Mouse (Mus musculus) liver, postnatal 0 days (tissue): Measurements from ENCODE around the gene Klk15. TPM values are rescaled to one million over a fixed set of nuclear protein-coding genes. Genes with fewer than 3 reads are reported as not detected.

ENCODE experiments used
- ATAC-seq: fragments of 200-750 bp; cut with Nextera tagmentation; 2 replicates; pipeline ENCODE4 v1.8.0; 2017; ENCODE audit warnings: mild to moderate bottlenecking, moderate library complexity
- DNase-seq: peaks from one replicate; pipeline ENCODE4 v3.0.0-alpha.2; 2016
- H3K27ac ChIP-seq: fragments of 300-500 bp; sonication (generic); 2 replicates; pipeline ENCODE4 v1.5.1; 2014; ENCODE audit warnings: antibody characterized with exemption, moderate library complexity, mild to moderate bottlenecking, low read depth
- H3K27me3 ChIP-seq: fragments of 300-500 bp; sonication (generic); 2 replicates; pipeline ENCODE4 v1.6.1; 2014; ENCODE audit warnings: low read length, control low read depth, mixed read lengths; ENCODE audit not compliant: insufficient read depth
- H3K36me3 ChIP-seq: fragments of 300-500 bp; sonication (generic); replicated peaks from 2 replicates; pipeline ENCODE4 v1.6.1; 2014; ENCODE audit warnings: mild to moderate bottlenecking, control low read depth, low read length, moderate library complexity, mixed read lengths; ENCODE audit not compliant: insufficient read depth
- H3K4me1 ChIP-seq: fragments of 300-500 bp; sonication (generic); 2 replicates; pipeline ENCODE4 v1.6.1; 2014; ENCODE audit warnings: antibody characterized with exemption, mild to moderate bottlenecking, control low read depth; ENCODE audit not compliant: insufficient read depth
- H3K4me2 ChIP-seq: fragments of 300-500 bp; sonication (generic); 2 replicates; pipeline ENCODE4 v1.6.1; 2014; ENCODE audit warnings: low read depth, mild to moderate bottlenecking, low read length, moderate library complexity, mixed read lengths
- H3K4me3 ChIP-seq: fragments of 300-500 bp; sonication (generic); 2 replicates; pipeline ENCODE4 v1.5.1; 2014; ENCODE audit warnings: low read depth, low read length
- H3K9ac ChIP-seq: fragments of 300-500 bp; sonication (generic); replicated peaks from 2 replicates; pipeline ENCODE4 v1.6.1; 2014; ENCODE audit warnings: mild to moderate bottlenecking, moderate library complexity
- H3K9me3 ChIP-seq: fragments of 300-500 bp; sonication (generic); 2 replicates; pipeline ENCODE4 v1.6.1; 2016; ENCODE audit warnings: mild to moderate bottlenecking, control low read depth, low read length, mixed read lengths
- CTCF ChIP-seq: sonication (generic); IDR thresholded peaks from 2 replicates; pipeline ENCODE4 v1.5.1; 2016; ENCODE audit warnings: antibody characterized with exemption, low read depth
- EP300 ChIP-seq: IDR thresholded peaks from 2 replicates; pipeline ENCODE4 v1.6.1; 2016; ENCODE audit warnings: antibody characterized with exemption, low read depth, mild to moderate bottlenecking
- WGBS: fragments of 180-500 bp; shearing (Covaris S2); extraction: QIAGEN DNeasy Blood & Tissue Kit; methylation state at CpG from one replicate; pipeline ENCODE4 v1.1.7; 2014; ENCODE audit not compliant: insufficient replicate concordance; 5-methylcytosine and 5-hydroxymethylcytosine counted together
- polyA plus RNA-seq: library from polyadenylated mRNA; unstranded; fragments of >200 nt; fragmentation: Nextera tagmentation; extraction: Ambion mirVana; gene quantifications from 2 replicates; pipeline ENCODE4 v1.2.1, GENCODE M21; 2015

The Klk15 gene
- not detected in 2 replicates for polyA plus RNA-seq

DNA sequence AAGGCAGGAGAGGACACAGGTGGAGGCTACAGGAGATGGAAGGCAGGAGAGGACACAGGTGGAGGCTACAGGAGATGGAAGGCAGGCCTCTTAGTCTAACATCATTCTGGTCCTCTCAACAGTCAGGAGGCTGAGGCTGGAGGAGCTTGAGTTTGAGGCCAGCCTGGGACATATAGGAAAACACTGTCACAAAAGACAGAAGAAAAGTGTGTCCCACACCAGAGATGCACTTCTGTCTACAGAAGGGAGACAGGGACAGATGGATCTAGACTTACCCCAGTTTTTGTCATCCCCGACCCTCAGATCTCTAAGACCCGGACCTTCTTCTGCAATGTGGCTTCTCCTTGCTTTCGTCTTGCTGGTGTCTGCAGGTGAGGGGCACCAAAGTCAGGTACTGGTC lies at the start of gene Klk15:
Gene Klk15, plus strand, starts transcription at position 301 of the 400 bp plus-strand sequence.
- no peak within 1 kb of the TSS for H3K4me3 ChIP-seq
- DNase-seq (no peak), ATAC-seq (no peak)
- no peaks in the 10 kb centered on the region for H3K36me3 ChIP-seq
- H3K27ac ChIP-seq: no peak within 1 kb of the TSS
- H3K9ac ChIP-seq: no peak within 1 kb of the TSS
- H3K4me2 ChIP-seq: no peak within 1 kb of the TSS
- 78% methylated on average over 3 of the region's 3 CpGs for WGBS
- H3K9me3 ChIP-seq: no peaks in the 10 kb centered on the region
- TF ChIP-seq CTCF (no peak), EP300 (no peak)
- no peaks in the 10 kb centered on the region for H3K27me3 ChIP-seq
- H3K4me1 ChIP-seq: no peaks in the 10 kb centered on the region

DNA sequence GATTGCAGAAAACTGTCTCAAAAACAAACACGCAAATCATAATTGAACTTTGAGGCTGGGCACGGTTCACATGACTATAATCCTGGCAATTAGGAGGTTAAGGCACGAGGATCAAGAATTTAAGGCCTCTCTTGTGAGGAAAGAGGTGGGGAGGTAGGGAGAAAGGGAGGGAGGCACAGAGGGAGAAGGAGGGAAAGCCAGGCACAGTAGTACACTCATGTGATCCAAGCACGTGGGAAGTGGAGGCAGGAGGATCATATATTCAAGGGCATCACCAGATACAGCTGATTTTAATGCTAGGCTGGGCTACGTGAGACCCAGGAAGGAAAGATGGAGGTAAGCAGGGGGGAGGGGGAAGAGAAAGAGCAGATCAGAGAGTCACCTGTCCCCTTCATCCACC lies 42.2 kb upstream of the Klk15 start:
- Histone ChIP-seq H3K4me2 (no peak overlapping the region), H3K36me3 (no peaks in the 10 kb centered on the region), H3K27ac (no peak overlapping the region), H3K9ac (no peak overlapping the region), H3K9me3 (no peaks in the 10 kb centered on the region), H3K27me3 (no peaks in the 10 kb centered on the region), H3K4me3 (no peak overlapping the region), H3K4me1 (no peaks in the 10 kb centered on the region)
- TF ChIP-seq CTCF (no peak), EP300 (no peak)
- DNase-seq: no peak
- ATAC-seq: no peak
- 59% methylated on average over 5 of the region's 5 CpGs for WGBS

DNA sequence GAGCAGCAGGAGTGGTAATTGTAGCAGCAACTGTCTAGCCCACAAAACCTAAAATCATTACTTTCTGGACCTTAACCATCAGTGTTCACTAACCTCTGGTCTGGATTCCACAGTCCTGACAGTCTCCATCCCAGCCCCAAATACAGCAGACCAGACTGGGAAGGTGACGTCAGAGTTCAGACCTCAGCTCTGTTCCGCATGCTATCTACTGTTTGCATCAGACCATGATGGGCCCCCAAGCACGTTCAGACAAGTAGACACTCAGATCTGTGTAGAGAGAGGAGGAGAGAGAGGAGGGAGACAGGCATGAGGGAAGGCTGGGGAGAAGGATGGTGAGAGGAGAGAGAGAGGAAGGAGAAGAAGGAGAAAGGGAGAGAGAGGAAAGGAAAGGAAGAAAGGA lies 41.8 kb upstream of the Klk15 start:
- TF ChIP-seq EP300: no peak
- TF ChIP-seq CTCF: no peak
- no peak for ATAC-seq

DNA sequence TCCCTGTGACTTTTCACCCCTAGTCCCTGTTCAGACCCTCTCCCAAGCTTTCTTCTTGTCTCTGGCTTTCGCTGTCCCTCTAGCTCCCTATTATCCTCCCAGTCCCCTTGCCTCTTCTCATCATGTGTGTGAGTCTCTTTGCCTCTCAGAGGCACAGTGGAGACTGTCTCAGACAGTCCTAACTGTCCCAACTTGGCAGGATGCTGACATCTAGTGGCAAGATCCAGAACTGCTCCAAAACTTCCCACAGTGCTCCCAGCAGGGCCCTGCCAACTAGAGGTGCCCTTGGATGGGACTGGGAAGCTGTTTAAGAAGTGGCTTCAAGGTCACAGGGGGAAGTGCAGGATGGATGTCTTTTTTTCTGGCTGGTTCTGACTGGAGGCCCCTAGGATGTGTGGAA lies 38.7 kb upstream of the Klk15 start:
- no peaks in the 10 kb centered on the region for H3K9me3 ChIP-seq
- DNase-seq: peak; percentile 77
- no peak overlapping the region for H3K4me2 ChIP-seq
- H3K27ac ChIP-seq: no peak overlapping the region
- TF ChIP-seq EP300 (no peak), CTCF (peak; percentile 85)
- peak; percentile 49 for ATAC-seq
- no peak overlapping the region for H3K4me3 ChIP-seq
- H3K36me3 ChIP-seq: no peaks in the 10 kb centered on the region
- no peaks in the 10 kb centered on the region for H3K4me1 ChIP-seq
- no peaks in the 10 kb centered on the region for H3K27me3 ChIP-seq
- no peak overlapping the region for H3K9ac ChIP-seq
- WGBS: 13% methylated on average over 1 of the region's 1 CpGs

More for the DNA sequence above, 41.8 kb upstream of the Klk15 start:
- no peaks in the 10 kb centered on the region for H3K9me3 ChIP-seq
- WGBS: 39% methylated on average over 3 of the region's 3 CpGs
- H3K27me3 ChIP-seq: no peaks in the 10 kb centered on the region
- no peak overlapping the region for H3K9ac ChIP-seq
- H3K27ac ChIP-seq: no peak overlapping the region
- no peaks in the 10 kb centered on the region for H3K36me3 ChIP-seq
- H3K4me3 ChIP-seq: no peak overlapping the region
- no peaks in the 10 kb centered on the region for H3K4me1 ChIP-seq
- no peak overlapping the region for H3K4me2 ChIP-seq
- no peak for DNase-seq

DNA sequence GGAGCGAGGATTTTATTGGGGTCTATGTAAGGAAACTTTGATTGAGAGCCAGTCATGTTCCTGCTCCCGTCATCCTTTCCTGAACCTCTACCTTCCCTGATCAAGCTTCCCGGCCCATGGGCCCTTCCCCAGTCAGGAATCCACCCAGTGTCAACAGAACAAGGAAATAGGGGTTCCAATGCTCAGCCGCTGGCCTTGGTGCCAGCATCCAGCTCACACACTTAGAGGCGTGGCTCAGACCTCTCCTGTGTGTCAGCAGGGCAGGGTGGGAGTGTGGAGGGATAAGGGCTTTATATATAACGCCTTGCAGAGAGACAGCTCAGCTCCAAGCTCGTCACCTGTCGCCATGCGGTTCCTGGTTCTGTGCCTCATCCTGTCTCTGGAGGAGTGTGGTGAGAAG lies 18.7 kb upstream of the Klk15 start:
- ATAC-seq (no peak), DNase-seq (no peak)
- Histone ChIP-seq H3K27ac (no peak overlapping the region), H3K4me1 (no peaks in the 10 kb centered on the region), H3K9me3 (no peaks in the 10 kb centered on the region), H3K27me3 (no peaks in the 10 kb centered on the region), H3K4me3 (no peak overlapping the region), H3K36me3 (no peaks in the 10 kb centered on the region), H3K9ac (no peak overlapping the region), H3K4me2 (no peak overlapping the region)
- WGBS: 56% methylated on average over 9 of the region's 9 CpGs
- TF ChIP-seq CTCF (no peak), EP300 (no peak)

DNA sequence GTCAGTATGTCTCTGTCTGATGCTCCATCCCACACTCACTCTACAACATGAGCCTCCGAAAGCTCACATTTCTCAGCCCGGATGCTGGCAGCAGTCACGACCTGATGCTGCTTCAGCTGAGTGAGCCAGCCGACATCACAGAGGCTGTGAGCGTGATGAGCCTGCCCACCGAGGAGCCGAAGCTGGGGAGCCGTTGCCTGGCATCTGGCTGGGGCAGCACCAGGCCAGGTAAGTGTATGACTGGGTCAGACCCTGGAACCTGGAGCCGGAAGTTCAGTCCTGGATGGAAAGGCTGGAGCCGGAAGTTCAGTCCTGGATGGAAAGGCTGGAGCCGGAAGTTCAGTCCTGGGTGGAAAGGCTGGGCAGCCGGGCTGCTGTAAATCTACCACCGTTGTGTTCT lies 15.1 kb upstream of the Klk15 start:
- Histone ChIP-seq H3K4me1 (no peaks in the 10 kb centered on the region), H3K9me3 (no peaks in the 10 kb centered on the region), H3K27me3 (no peaks in the 10 kb centered on the region), H3K9ac (no peak overlapping the region), H3K4me3 (no peak overlapping the region), H3K4me2 (no peak overlapping the region), H3K36me3 (no peaks in the 10 kb centered on the region), H3K27ac (no peak overlapping the region)
- no peak for DNase-seq
- no peak for ATAC-seq
- TF ChIP-seq CTCF: no peak
- TF ChIP-seq EP300: no peak
- 78% methylated on average over 13 of the region's 13 CpGs for WGBS

DNA sequence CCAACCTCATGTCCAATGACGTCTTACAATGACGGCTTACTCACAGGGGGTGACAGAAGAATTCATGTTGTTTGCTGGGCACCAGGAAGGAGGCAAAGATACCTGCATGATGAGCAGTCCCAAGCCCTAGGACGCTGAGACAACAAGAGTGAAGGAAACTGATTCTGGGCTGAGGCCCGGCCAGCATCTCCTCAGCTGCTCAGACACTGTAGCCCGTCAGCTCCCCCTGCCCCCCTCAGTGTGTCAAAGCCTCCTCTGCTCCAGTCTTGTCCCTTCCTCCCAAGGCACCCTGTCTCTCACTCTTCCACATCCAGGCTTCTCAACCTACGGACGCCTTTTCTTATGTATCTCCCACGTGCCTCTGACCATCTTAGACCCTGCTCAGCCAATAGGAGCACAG lies 14.7 kb upstream of the Klk15 start:
- Histone ChIP-seq H3K9me3 (no peaks in the 10 kb centered on the region), H3K36me3 (no peaks in the 10 kb centered on the region), H3K9ac (no peak overlapping the region), H3K4me3 (no peak overlapping the region), H3K4me2 (no peak overlapping the region), H3K27ac (no peak overlapping the region), H3K27me3 (no peaks in the 10 kb centered on the region), H3K4me1 (no peaks in the 10 kb centered on the region)
- no peak for ATAC-seq
- no peak for TF ChIP-seq CTCF
- no peak for TF ChIP-seq EP300
- WGBS: 66% methylated on average over 8 of the region's 8 CpGs
- DNase-seq: no peak
